Mouse (Mus musculus) midbrain, embryonic 10.5 days (tissue): ENCODE data around the gene Mpzl3. TPM values are rescaled to one million over a fixed set of nuclear protein-coding genes. Genes with fewer than 3 reads are reported as not detected.
"Not testable (repeated sequence)": the region's sequence is repeated elsewhere in the genome, so short reads cannot be mapped to it uniquely, and the experiment has no call there.

Source experiments
- DNase-seq: peaks from one replicate; pipeline ENCODE4 v3.0.0-alpha.2; 2017; ENCODE audit warnings: low spot score
- H3K27ac ChIP-seq: fragments of 300-500 bp; sonication (generic); replicated peaks from 2 replicates; pipeline ENCODE4 v1.5.1; 2016; ENCODE audit warnings: mild to moderate bottlenecking
- H3K27me3 ChIP-seq: fragments of 300-500 bp; sonication (generic); 2 replicates; pipeline ENCODE4 v1.6.1; 2016; ENCODE audit warnings: low read depth, mild to moderate bottlenecking; ENCODE audit not compliant: poor library complexity, severe bottlenecking
- H3K36me3 ChIP-seq: fragments of 300-500 bp; sonication (generic); 2 replicates; pipeline ENCODE4 v1.6.1; 2016; ENCODE audit warnings: mild to moderate bottlenecking, moderate library complexity
- H3K4me1 ChIP-seq: fragments of 300-500 bp; sonication (generic); 2 replicates; pipeline ENCODE4 v1.6.1; 2016
- H3K4me3 ChIP-seq: fragments of 300-500 bp; sonication (generic); 2 replicates; pipeline ENCODE4 v1.5.1; 2016; ENCODE audit warnings: mild to moderate bottlenecking, moderate library complexity
- H3K9me3 ChIP-seq: fragments of 300-500 bp; sonication (generic); replicated peaks from 2 replicates; pipeline ENCODE4 v1.6.1; 2016; ENCODE audit warnings: mild to moderate bottlenecking
- WGBS: fragments of 180-500 bp; shearing (Covaris S2); methylation state at CpG from one replicate; pipeline ENCODE4 v1.1.7; 2016; 5-methylcytosine and 5-hydroxymethylcytosine counted together
- polyA plus RNA-seq: library from polyadenylated mRNA; unstranded; fragments of >200 nt; fragmentation: Nextera tagmentation; extraction: Ambion mirVana; gene quantifications from 2 replicates; pipeline ENCODE4 v1.2.1, GENCODE M21; 2016

The Mpzl3 gene
- polyA plus RNA-seq, 1 experiment from 2014 or later: 2.4 TPM

DNA sequence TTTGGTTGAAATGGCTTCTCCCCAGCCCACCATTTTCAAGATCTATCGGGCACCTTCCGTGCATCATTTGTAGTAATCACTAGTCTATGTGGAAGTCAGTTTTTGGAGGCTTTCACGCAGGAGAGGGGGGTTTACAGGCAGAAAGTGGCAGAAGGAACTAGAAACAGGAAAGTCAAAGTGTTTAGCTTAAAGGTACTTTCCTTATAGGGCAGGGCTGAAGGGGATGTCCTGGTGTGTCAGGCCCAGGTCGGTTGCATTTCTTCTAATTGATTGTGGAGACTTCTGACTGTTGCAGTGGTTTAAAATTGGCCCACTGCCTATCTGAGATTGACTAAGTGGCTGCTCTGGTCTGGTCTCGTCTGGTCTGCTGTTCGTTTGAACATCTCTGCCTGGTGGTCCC lies 24.6 kb upstream of the Mpzl3 start:
- 71% methylated on average over 6 of the region's 6 CpGs for WGBS
- DNase-seq: no peak
- H3K4me1 ChIP-seq: no peaks in the 10 kb centered on the region
- H3K27me3 ChIP-seq: no peaks in the 10 kb centered on the region; the same call in 1 of the 2 replicates
- no peak overlapping the region for H3K4me3 ChIP-seq
- H3K9me3 ChIP-seq: no peaks in the 10 kb centered on the region
- no peaks in the 10 kb centered on the region for H3K36me3 ChIP-seq
- H3K27ac ChIP-seq: no peak overlapping the region

DNA sequence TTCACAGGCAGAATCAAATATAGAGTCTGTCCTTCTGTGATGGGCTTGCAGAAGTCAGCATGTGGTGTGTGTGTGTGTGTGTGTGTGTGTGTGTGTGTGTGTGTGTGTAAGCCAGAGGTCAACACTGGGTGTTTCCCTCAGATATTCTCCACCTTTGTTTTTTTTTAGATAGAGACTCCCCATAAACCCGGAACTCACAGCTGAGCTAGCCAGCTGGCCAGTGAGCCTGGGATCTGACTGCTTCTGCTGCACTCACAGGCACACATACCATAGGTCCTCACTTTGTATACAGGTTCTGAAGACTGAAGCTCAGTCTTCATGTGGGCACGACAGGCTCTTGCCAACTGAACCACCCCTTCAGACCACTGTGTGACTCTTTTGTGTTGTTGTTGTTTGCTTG lies 22.7 kb upstream of the Mpzl3 start:
- Histone ChIP-seq H3K9me3 (no peaks in the 10 kb centered on the region), H3K27ac (no peak overlapping the region), H3K4me3 (no peak overlapping the region), H3K4me1 (no peaks in the 10 kb centered on the region), H3K36me3 (no peaks in the 10 kb centered on the region), H3K27me3 (no peaks in the 10 kb centered on the region; the same call in 1 of the 2 replicates)
- no peak for DNase-seq
- WGBS: 76% methylated on average over 2 of the region's 2 CpGs

DNA sequence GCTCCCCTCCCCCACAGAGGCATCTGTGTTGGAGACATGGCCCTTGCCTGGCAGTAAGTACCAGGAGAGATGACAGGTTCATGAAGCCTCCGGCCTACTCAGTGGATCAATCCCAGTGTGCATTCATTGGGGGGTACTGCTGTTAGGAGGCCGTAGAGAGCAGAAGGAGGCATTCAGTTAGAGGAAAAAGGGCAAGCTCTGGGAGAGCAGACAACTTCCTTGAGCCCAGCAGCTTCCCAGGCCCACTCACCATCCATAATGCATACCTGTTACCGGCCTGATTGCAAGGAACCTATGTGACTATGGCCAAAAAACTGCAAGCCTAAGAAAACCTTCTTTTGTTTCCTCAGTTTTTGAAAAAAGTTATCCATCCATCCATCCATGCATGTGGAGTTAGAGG lies 20.5 kb upstream of the Mpzl3 start:
- Histone ChIP-seq H3K36me3 (no peaks in the 10 kb centered on the region), H3K27ac (no peak overlapping the region), H3K4me1 (no peaks in the 10 kb centered on the region), H3K4me3 (no peak overlapping the region), H3K27me3 (peaks cover 17% of the 10 kb centered on the region), H3K9me3 (no peaks in the 10 kb centered on the region)
- WGBS: 83% methylated on average over 3 of the region's 3 CpGs
- DNase-seq: no peak

DNA sequence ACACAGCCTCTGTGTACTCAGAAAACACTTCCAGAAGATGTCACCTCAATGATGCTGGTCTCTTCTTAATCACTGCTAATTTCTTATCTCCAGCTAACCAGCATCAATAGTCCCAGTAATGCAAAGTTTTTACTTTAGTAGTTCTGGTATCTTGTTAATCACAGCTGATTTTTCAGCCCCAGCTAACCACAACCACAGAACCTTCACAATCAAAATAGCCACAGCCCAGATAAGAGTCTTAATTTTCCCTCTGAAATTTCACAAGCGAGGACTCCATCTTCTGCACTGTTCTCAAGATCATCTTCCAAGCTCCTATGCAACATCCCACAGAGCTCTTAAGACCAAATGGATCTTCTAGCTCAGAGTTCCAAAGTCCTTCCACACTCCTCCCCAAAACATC lies 17.2 kb upstream of the Mpzl3 start:
- H3K4me3 ChIP-seq, DNase-seq, H3K9me3 ChIP-seq, H3K27ac ChIP-seq, H3K36me3 ChIP-seq: not testable (repeated sequence)
- Histone ChIP-seq H3K27me3 (peaks cover 50% of the 10 kb centered on the region), H3K4me1 (peaks cover 17% of the 10 kb centered on the region)
- WGBS: 94% methylated on average over 1 of the region's 1 CpGs

DNA sequence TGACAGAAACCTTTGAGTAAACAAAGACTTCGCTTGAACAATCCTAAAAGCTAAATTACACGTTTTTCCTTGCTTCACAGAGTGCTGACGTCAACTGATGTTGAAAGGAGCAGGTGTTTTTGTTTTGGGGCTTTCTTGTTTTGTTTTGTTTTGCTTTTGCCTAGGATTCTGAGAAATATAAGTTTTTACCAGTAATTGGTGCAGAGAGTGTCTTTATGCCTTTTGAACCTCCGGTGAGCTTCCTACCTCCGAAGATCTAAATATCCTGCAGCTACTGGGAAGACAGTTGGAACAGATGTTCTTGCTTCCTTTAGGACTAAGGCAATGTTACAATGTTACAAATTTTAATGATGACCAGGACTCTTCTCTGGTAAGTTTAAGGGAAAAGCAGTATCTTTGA lies 15.5 kb upstream of the Mpzl3 start, which contains the start of gene Mpzl2:
Gene Mpzl2, plus strand, starts transcription at position 301 of the 400 bp plus-strand sequence.
- WGBS: 68% methylated on average over 5 of the region's 5 CpGs
- DNase-seq: no peak
- Histone ChIP-seq H3K36me3 (no peaks in the 10 kb centered on the region), H3K4me1 (peaks cover 21% of the 10 kb centered on the region), H3K27me3 (peaks cover 67% of the 10 kb centered on the region), H3K9me3 (no peaks in the 10 kb centered on the region), H3K4me3 (no peak within 1 kb of the TSS), H3K27ac (no peak within 1 kb of the TSS)

DNA sequence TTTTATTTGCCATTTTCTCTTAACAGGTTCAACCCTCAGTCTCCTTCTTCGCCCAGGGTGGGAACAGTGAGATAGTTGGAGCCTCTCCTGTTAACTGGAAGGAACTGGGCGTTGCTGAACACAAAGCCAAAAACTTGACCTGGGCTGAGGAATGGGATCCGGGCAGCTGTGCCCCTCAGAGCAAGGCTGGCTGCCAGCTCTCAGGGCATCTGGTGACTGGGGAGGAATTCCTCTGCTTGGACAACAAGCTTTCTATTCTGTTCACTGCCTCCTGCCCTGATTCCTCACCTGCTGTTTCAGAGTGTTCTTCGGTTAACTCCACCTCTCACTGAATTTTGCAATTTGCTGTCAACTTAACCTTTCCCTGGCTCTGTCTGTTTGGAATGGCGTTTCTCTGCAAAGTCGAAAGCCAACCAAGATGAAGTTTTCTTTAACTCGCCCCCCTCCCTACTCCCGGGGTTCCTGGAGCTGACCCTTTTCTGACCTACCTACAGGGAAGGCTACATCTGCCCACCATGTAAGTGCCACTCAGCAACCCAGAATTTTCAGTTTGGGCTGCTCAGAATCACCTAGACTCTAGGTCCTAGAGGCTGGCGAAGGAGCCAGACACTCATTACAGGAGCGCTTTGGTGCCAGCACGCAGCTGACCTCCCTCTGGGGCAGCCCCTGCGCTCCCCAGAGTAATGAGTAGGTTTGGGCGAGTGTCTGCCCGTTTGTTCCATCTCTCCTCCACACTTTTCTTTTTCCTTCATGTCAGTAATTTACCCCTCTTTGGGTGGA lies 14.7 kb upstream of the Mpzl3 start:
- no peak overlapping the region for H3K27ac ChIP-seq
- no peaks in the 10 kb centered on the region for H3K9me3 ChIP-seq
- WGBS: 16% methylated on average over 14 of the region's 14 CpGs
- peaks cover 21% of the 10 kb centered on the region for H3K4me1 ChIP-seq
- H3K4me3 ChIP-seq: no peak overlapping the region
- H3K27me3 ChIP-seq: peaks cover 73% of the 10 kb centered on the region
- H3K36me3 ChIP-seq: no peaks in the 10 kb centered on the region
- no peak for DNase-seq

DNA sequence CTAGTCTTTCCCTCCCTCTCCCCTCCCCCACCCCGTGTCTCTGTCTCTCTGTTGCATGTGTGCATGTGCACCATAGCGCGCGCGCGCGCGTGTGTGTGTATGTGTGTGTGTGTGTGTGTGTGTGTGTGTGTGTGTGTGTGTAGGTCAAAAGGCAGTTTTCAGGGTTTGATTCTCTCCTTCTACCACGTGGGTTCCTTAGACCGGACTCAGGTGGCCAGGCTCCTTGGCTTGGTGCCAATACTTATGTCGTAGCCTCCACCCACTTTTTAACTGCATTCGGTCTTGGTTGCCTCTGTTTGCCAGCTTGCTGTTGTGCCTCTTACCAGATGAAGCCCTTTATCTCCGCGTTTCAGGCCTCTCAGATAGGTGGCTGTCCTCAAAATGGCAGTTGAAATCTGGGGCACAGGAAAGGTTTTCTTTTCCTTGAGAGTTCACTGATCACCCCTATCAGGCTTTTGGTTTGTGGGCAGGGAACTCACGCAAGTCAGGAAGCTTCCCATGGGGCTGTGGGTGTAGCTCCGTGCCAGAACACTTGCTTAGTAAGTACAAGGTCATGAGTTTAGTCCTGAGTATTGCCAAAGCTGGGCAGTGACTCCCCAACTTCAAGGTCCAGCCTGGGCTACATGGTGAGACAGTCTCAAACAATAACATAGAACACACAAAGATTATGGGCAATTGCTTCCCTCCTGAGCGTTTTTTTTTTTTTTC lies 13.7 kb upstream of the Mpzl3 start:
- 36% methylated on average over 17 of the region's 17 CpGs for WGBS
- no peaks in the 10 kb centered on the region for H3K36me3 ChIP-seq
- peaks cover 73% of the 10 kb centered on the region for H3K27me3 ChIP-seq
- H3K27ac ChIP-seq: no peak overlapping the region
- DNase-seq: peak; percentile 27
- H3K9me3 ChIP-seq: no peaks in the 10 kb centered on the region
- no peak overlapping the region for H3K4me3 ChIP-seq
- peaks cover 21% of the 10 kb centered on the region for H3K4me1 ChIP-seq

DNA sequence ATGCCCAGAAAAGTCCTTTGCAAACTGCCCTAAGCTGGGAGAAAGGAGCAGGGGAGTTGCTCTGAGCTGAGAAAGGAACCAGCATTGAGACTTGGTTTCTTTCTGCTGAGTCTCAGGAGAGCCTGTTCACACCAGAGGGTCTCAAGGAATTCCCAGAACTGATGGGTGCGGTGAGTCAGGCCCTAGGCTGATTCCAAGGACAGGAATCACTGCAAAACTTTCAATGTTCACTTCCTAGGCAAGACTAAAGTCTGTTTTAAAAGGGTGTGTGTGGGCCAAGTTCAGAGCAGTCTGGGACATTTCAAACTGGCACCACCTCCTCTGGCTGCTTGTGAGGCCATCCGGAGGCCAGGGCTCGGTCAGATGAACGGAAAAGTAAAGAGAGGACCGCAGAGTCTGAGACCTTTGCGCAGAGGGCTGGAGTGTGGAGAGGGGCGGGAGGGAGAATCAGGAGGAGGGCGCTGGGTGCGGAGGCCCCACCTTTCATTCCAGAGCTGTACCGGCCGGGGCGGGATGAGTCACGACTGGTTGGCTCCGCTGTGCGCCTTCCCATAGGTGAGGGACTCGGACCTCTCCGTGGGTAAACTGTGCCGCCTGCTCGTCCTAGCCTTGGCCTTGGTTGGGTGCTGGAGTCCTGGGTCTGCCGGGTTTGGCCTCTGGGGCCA lies 12.8 kb upstream of the Mpzl3 start:
- H3K27me3 ChIP-seq: peaks cover 73% of the 10 kb centered on the region
- no peak overlapping the region for H3K27ac ChIP-seq
- peak overlapping the region; percentile 32 for H3K4me3 ChIP-seq
- H3K9me3 ChIP-seq: no peaks in the 10 kb centered on the region
- WGBS: 3% methylated on average over 20 of the region's 20 CpGs
- peaks cover 21% of the 10 kb centered on the region for H3K4me1 ChIP-seq
- DNase-seq: peak; percentile 21
- H3K36me3 ChIP-seq: no peaks in the 10 kb centered on the region

DNA sequence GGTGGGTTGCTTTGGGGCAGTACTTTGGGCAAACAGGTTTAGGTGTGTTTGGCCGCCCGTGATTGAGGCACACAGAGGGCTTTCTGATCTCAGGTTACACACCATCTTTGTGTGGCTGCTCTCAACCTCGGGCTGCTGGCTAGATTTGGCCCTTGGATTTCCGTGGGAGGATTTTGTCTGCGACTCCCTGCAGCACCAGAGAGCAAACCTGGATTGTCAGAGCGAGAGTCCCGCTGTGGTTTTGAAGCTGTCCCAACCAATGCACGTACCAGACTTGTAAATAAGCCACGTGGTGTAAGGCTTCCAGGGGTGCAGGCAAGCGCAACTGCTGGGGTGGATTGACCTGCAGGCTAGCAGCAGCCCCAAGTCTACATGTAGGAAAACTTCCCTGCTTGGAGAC lies 12.0 kb upstream of the Mpzl3 start:
- WGBS: under 1% methylated on average over 10 of the region's 10 CpGs
- H3K27ac ChIP-seq: no peak overlapping the region
- H3K36me3 ChIP-seq: no peaks in the 10 kb centered on the region
- H3K27me3 ChIP-seq: peaks cover 72% of the 10 kb centered on the region
- H3K4me3 ChIP-seq: peak overlapping the region; percentile 32
- peak; percentile 22 for DNase-seq
- no peaks in the 10 kb centered on the region for H3K9me3 ChIP-seq
- H3K4me1 ChIP-seq: peaks cover 21% of the 10 kb centered on the region

DNA sequence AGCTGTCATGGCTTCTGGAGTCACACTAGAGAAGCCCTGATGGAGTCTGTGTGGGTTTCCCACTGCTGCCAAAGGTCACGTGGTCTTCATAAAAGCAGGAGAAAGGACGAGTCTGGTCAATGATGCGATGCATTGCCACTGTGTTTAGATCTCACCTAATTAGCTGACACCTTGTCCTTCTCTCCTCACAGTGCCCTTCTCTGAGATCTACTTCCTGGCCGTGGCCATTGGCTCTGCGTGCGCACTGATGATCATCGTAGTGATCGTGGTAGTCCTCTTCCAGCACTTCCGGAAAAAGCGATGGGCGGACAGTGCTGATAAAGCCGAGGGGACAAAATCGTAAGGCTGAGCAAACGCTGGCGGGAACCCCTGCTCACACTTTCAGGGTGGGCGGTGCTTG lies 8.0 kb upstream of the Mpzl3 start:
- no peak overlapping the region for H3K27ac ChIP-seq
- no peak for DNase-seq
- 93% methylated on average over 16 of the region's 16 CpGs for WGBS
- peaks cover 34% of the 10 kb centered on the region for H3K27me3 ChIP-seq
- H3K36me3 ChIP-seq: no peaks in the 10 kb centered on the region
- H3K4me1 ChIP-seq: peaks cover 11% of the 10 kb centered on the region
- no peaks in the 10 kb centered on the region for H3K9me3 ChIP-seq
- H3K4me3 ChIP-seq: no peak overlapping the region

DNA sequence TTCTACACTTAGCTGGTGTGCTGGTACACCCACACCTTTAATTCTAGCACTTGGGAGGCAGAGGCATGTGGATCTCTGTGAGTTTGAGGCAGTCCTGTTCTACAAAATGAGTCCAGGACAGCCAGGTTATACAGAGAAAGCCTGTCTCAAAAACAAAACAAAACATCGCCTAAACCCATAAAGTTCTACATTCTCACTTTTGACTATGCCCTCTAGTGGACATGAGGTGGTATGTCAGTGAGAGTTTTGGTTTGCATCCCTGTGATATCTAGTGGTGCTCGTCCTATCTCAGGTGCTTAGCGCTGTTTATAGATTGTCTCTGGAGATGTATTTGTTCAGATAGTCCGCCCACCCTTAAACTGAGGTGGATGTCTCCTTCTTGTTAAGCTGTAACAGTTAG lies 6.5 kb upstream of the Mpzl3 start:
- Histone ChIP-seq H3K27ac (no peak overlapping the region), H3K4me3 (no peak overlapping the region), H3K4me1 (no peaks in the 10 kb centered on the region), H3K27me3 (peaks cover 34% of the 10 kb centered on the region), H3K9me3 (no peaks in the 10 kb centered on the region), H3K36me3 (no peaks in the 10 kb centered on the region)
- WGBS: 36% methylated on average over 4 of the region's 4 CpGs
- no peak for DNase-seq

DNA sequence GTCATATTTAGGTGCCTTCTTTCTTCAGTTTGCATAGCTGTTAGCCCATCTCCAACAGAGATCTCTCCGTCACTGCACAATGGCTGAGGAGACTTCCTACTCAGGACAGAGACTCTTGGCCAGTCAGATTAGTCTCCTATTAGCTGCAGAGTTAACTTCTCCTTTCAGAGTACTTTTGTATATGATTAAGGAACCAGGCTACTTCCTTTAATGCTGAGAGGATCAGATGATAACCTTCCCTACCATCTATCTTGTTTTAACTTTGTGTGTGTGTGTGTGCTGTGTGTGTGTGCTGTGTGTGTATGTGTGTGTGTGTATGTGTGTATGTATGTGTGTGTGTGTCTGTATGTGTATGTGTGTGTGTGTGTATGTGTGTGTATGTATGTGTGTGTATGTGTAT lies 5.3 kb upstream of the Mpzl3 start:
- 83% methylated on average over 1 of the region's 1 CpGs for WGBS

DNA sequence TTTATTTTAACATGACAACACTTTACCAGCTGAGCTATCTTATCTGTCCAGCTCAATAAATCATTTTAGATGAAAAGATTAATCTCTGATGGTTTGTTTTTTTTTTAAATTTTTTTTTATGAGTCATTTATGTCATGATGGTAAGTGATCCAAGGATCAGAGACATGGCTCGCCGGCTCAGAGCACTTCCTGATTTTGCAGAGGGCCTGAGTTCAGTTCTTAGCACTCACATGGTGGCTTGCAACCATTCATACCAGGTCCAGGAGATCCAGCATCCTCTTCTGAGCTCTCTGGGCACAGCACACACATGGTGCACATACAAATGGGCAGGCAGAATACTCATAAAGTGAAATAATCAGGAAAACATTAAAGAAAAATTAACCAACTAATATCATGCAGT lies 4.7 kb upstream of the Mpzl3 start:
- Histone ChIP-seq H3K27me3 (peaks cover 21% of the 10 kb centered on the region), H3K27ac (no peak overlapping the region), H3K36me3 (no peaks in the 10 kb centered on the region), H3K4me3 (no peak overlapping the region), H3K4me1 (peaks cover 4% of the 10 kb centered on the region; the same call in 1 of the 2 replicates), H3K9me3 (no peaks in the 10 kb centered on the region)
- WGBS: 90% methylated on average over 2 of the region's 2 CpGs
- DNase-seq: no peak

More for the DNA sequence above, 5.3 kb upstream of the Mpzl3 start:
- no peak overlapping the region for H3K27ac ChIP-seq
- no peaks in the 10 kb centered on the region for H3K9me3 ChIP-seq
- no peak for DNase-seq
- H3K4me3 ChIP-seq: no peak overlapping the region
- peaks cover 4% of the 10 kb centered on the region; the same call in 1 of the 2 replicates for H3K4me1 ChIP-seq
- peaks cover 25% of the 10 kb centered on the region for H3K27me3 ChIP-seq
- H3K36me3 ChIP-seq: no peaks in the 10 kb centered on the region
